Mouse (Mus musculus) brain, embryonic 18.5 days (tissue): ENCODE results near the gene Surf1.
"Not testable (repeated sequence)": the region's sequence is repeated elsewhere in the genome, so short reads cannot be mapped to it uniquely, and the experiment has no call there.

Experiments used
- DNase-seq: peaks from one replicate; pipeline ENCODE4 v3.0.0-alpha.2; 2012; ENCODE audit warnings: low read depth, low spot score

Surf1 gene

DNA sequence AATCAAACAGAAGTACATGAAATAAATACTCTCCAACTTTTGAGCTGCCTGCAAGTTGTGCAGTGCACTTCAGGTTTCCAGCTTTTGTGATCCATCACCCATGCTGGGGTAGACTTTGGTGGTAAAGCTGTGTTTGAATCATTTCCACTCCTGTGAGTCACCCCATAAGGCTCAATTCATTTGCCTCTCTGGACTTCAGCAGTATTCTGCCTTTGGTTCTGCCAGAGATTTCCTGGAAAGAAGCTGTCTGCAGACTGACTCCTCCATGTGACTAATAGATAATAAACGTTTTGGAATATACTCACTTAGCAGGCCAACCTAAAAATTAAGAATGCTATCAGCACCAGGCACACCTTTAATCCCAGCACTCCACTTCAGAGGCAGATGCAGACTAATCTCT, 15.6 kb downstream of the Surf1 start:
- DNase-seq: no peak

DNA sequence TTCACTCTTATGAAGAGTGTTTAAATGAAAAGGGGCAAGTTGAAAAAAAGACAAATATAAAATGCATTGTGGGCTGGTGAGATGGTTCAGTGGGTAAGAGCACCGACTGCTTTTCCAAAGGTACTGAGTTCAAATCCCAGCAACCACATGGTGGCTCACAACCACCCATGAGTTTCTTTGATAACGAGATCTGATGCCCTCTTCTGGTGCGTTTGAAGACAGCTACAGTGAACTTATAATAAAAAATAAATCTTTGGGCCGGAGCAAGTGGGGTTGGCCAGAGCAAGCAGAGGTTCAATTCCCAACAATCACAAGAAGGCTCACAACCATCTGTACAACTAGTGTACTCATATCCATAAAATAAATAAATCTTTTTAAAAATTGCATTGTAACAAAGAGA, 20.4 kb downstream of the Surf1 start:
- DNase-seq: no peak

DNA sequence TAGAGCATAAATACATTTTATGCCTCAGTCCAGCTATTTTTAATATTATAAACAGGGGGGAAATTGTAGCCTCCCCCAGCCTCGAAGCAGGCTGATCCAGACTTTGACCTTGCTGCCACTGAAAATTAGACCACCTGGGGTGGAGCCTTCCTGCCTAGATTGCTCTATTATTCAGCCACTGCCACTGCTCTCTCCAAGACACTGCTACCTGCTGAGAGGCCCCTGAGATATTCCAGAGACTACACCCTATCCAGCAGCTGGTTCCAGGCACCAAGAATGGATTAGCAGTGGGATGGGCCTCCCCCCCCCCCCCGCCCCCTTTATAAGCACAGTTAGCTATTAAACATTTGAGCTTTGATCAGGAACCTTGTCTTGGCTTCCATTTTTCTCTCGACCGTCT, 30.2 kb downstream of the Surf1 start:
- DNase-seq: not testable (repeated sequence)

DNA sequence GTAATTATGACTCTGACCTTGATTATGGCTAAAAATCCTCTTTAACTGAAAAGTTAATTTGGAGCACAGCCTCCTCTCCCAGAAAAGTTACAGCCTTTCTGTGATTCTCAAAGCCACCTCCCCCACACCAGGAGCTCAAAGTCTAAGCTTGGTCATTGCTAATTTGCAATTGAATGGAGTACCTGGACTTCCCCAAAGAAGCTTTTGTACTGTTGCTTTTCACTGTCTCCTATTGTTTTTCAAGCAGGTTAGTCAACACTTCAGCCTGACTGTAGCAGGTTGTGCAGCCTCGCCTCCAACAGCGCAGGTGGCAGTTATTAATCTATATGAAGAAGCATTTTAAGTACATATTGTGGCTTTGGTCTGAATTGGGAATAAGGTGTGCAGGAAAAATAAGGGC, 30.8 kb downstream of the Surf1 start:
- not testable (repeated sequence) for DNase-seq

DNA sequence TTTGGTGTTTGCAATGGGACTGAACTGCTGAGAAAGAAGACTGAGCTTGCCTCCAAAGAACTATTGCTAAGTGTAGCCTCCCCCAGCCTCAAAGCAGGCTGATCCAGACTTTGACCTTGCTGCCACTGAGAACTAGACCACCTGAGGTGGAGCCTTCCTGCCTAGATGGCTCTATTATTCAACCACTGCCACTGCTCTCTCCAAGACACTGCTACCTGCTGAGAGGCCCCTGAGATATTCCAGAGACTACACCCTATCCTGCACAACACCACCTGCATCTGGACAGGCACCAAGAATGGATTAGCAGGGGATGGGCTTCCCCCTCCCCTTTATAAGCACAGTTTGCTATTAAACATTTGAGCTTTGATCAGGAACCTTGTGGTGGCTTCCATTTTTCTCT, 37.8 kb downstream of the Surf1 start:
- no peak for DNase-seq

DNA sequence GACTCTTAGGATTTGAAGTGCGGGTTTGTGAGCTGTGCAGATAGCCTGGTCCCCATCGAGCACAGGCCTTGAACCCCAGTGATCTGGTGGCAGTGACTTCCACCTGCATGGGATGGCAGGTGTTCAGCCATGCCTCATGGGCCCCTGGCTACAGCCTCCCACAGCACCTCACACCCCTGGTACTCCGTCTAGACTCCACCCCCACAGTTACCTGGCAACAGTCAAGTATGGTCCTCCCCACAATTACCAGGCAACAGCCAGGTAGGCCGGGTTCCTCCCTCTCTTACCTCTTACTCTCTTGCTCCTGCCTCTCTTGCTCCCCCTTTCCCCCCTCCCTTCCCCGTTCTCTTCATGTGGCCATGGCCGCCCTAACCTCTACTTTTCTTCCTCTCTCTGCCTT, 45.7 kb downstream of the Surf1 start:
- DNase-seq: no peak

DNA sequence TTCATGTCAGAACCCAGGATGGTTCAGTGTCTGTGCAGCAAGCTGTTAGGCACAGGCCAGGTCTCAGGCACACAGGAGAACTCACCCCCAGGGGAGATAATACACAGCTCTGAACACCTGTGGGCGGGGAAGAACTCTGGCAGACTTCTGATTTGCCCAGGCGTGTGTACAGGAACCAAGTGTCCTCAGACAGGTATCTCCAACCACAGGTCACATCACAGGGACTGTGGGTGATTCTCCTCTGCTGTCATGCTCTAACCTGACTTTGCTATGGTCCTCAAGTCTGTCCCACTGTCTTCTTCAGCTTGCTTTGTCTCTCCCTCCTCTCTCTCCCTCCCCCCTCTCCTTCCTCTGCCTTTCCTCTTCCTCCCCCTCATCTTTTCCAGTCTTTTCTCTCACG, 51.5 kb downstream of the Surf1 start, which contains the start of gene Abo:
TSS of gene Abo (minus strand) at position 101 of the 400 bp plus-strand sequence.
- DNase-seq: no peak
